8 mouse cellular contexts compared by ENCODE assay signal in genomic region chr4:116703804-116704203, GRCm38 (mm10). TPM values are rescaled to one million over a fixed set of nuclear protein-coding genes. Genes with fewer than 3 reads are reported as not detected.
DNase-seq lines count a peak whose midpoint lies in the region; ATAC-seq lines count a peak whose summit lies in the region.

No protein-coding gene starts in this region.

- DNase-seq in layer of hippocampus, adult 18-20 months (ENCODE audit: low spot score in 2 of 2), result peak; percentile 39 to 63
- DNase-seq in layer of hippocampus, adult 9-11 months, result no peak
- DNase-seq in R1 (ENCODE audit: low read depth, low spot score), result peak; percentile 91
- DNase-seq in cerebellum, postnatal 14 days, result peak; percentile 76 to 89
- DNase-seq in limb, embryonic 10.5 days (ENCODE audit: low spot score), result peak; percentile 82
- DNase-seq in ovary, postnatal 36 days (ENCODE audit: low spot score), result peak; percentile 65
- peak; percentile 57 for DNase-seq in urinary bladder, adult 2 months (ENCODE audit: low spot score)

- peak; percentile 52 for ATAC-seq in granulocyte monocyte progenitor cell, adult 5-6 weeks (replicated peaks; ENCODE audit: poor library complexity, severe bottlenecking)

- no peak overlapping the region for H3K4me3 ChIP-seq in limb, embryonic 10.5 days

- no peak overlapping the region for H3K27ac ChIP-seq in limb, embryonic 10.5 days

- WGBS in limb, embryonic 10.5 days, result 36% methylated on average over 6 of the region's 6 CpGs

- H3K27me3 ChIP-seq in limb, embryonic 10.5 days (ENCODE audit: low read depth, poor library complexity, severe bottlenecking), result no peaks in the 10 kb centered on the region

- H3K4me1 ChIP-seq in limb, embryonic 10.5 days, result peaks cover 6% of the 10 kb centered on the region

- H3K36me3 ChIP-seq in limb, embryonic 10.5 days, result peaks cover 48% of the 10 kb centered on the region

- H3K9me3 ChIP-seq in limb, embryonic 10.5 days (replicated peaks), result no peaks in the 10 kb centered on the region

RNA-seq across cellular contexts. Expression of gene Mmachc, which starts 4.4 kb away (rescaled TPM):
- total RNA-seq in layer of hippocampus, adult 18-20 months (2021), result 10 to 100 TPM; 17.0 TPM
- 31.0 and 32.4 TPM in 2 replicates for total RNA-seq in granulocyte monocyte progenitor cell, adult 5-6 weeks (2014; fragmentation: Nextera tagmentation)
- 19.2 and 27.0 TPM in 2 replicates for total RNA-seq in granulocyte monocyte progenitor cell, adult 5-6 weeks (2017)
- polyA plus RNA-seq in limb, embryonic 10.5 days (2016; fragmentation: Nextera tagmentation; extraction: Ambion mirVana), result 36.6 and 38.7 TPM in 2 replicates
- polyA plus RNA-seq in urinary bladder, adult 2 months (2012; rRNA removed), result 16.8 and 18.0 TPM in 2 replicates

RNA-seq across cellular contexts. Expression of gene Ccdc163, which starts 4.5 kb away (rescaled TPM):
- 1 to 10 TPM; 4.6 to 7.8 TPM for total RNA-seq in layer of hippocampus, adult 18-20 months (2021)
- 47.8 and 66.8 TPM in 2 replicates for total RNA-seq in granulocyte monocyte progenitor cell, adult 5-6 weeks (2014; fragmentation: Nextera tagmentation)
- 13.6 and 18.8 TPM in 2 replicates for total RNA-seq in granulocyte monocyte progenitor cell, adult 5-6 weeks (2017)
- 34.0 and 36.3 TPM in 2 replicates for polyA plus RNA-seq in limb, embryonic 10.5 days (2016; fragmentation: Nextera tagmentation; extraction: Ambion mirVana)
- polyA plus RNA-seq in urinary bladder, adult 2 months (2012; rRNA removed), result 41.4 and 63.0 TPM in 2 replicates

RNA-seq across cellular contexts. Expression of gene Tesk2, which starts 16.9 kb away (rescaled TPM):
- total RNA-seq in layer of hippocampus, adult 18-20 months (2021), result 1 to 10 TPM; 3.7 TPM
- 7.3 and 9.3 TPM in 2 replicates for total RNA-seq in granulocyte monocyte progenitor cell, adult 5-6 weeks (2014; fragmentation: Nextera tagmentation)
- total RNA-seq in granulocyte monocyte progenitor cell, adult 5-6 weeks (2017), result 7.3 and 11.1 TPM in 2 replicates
- 8.0 and 13.6 TPM in 2 replicates for polyA plus RNA-seq in limb, embryonic 10.5 days (2016; fragmentation: Nextera tagmentation; extraction: Ambion mirVana)
- 7.2 and 7.7 TPM in 2 replicates for polyA plus RNA-seq in urinary bladder, adult 2 months (2012; rRNA removed)

RNA-seq across cellular contexts. Expression of gene Prdx1, which starts 18.5 kb away (rescaled TPM):
- 100 to 1,000 TPM; 153 to 155 TPM for total RNA-seq in layer of hippocampus, adult 18-20 months (2021)
- total RNA-seq in granulocyte monocyte progenitor cell, adult 5-6 weeks (2014; fragmentation: Nextera tagmentation), result 255 and 303 TPM in 2 replicates
- total RNA-seq in granulocyte monocyte progenitor cell, adult 5-6 weeks (2017), result 264 and 283 TPM in 2 replicates
- polyA plus RNA-seq in limb, embryonic 10.5 days (2016; fragmentation: Nextera tagmentation; extraction: Ambion mirVana), result 1,278 and 1,447 TPM in 2 replicates
- 456 and 471 TPM in 2 replicates for polyA plus RNA-seq in urinary bladder, adult 2 months (2012; rRNA removed)

RNA-seq across cellular contexts. Expression of gene Akr1a1, which starts 52.3 kb away (rescaled TPM):
- 100 to 1,000 TPM; 395 to 397 TPM for total RNA-seq in layer of hippocampus, adult 18-20 months (2021)
- 398 and 454 TPM in 2 replicates for total RNA-seq in granulocyte monocyte progenitor cell, adult 5-6 weeks (2014; fragmentation: Nextera tagmentation)
- total RNA-seq in granulocyte monocyte progenitor cell, adult 5-6 weeks (2017), result 580 and 694 TPM in 2 replicates
- polyA plus RNA-seq in limb, embryonic 10.5 days (2016; fragmentation: Nextera tagmentation; extraction: Ambion mirVana), result 694 and 733 TPM in 2 replicates
- polyA plus RNA-seq in urinary bladder, adult 2 months (2012; rRNA removed), result 520 and 554 TPM in 2 replicates
